Mouse (Mus musculus) layer of hippocampus, adult 18-20 months (tissue): Measurements from ENCODE around the gene Ankrd28. TPM values are rescaled to one million over a fixed set of nuclear protein-coding genes. Genes with fewer than 3 reads are reported as not detected.
A peak's percentile ranks its signal among the peaks of the same experiment; 100 is the strongest.

Experiments
- DNase-seq, 2 experiments: peaks; one replicate each; pipeline ENCODE4 v3.0.0; 2022; ENCODE audit warnings: low spot score in 2 of 2
- total RNA-seq, 2 experiments: library from RNA; stranded (reverse); gene quantifications; 2 replicates each; pipeline ENCODE4 v1.2.3; 2021

The Ankrd28 gene
- total RNA-seq, 2 experiments from 2014 or later = 45.4 to 52.1 TPM

- DNase-seq = no peak
Observed at GRCm38 (mm10) chr14:31717360-31717759, 113.1 kb downstream of the Ankrd28 start.

- DNase-seq = no peak
Observed at GRCm38 (mm10) chr14:31715669-31716068, 114.8 kb downstream of the Ankrd28 start.

- DNase-seq = no peak
Observed at GRCm38 (mm10) chr14:31709343-31709742, 121.1 kb downstream of the Ankrd28 start.

- DNase-seq = no peak
Observed at GRCm38 (mm10) chr14:31700376-31700775, 130.1 kb downstream of the Ankrd28 start.

- no peak for DNase-seq
Observed at GRCm38 (mm10) chr14:31697755-31698154, 132.7 kb downstream of the Ankrd28 start.

GRCm38 (mm10) chr14:31697346-31697745 is 133.1 kb downstream of the Ankrd28 start:
- no peak for DNase-seq

- no peak for DNase-seq
Observed at GRCm38 (mm10) chr14:31696985-31697303, 133.5 kb downstream of the Ankrd28 start.

- no peak for DNase-seq
Observed at GRCm38 (mm10) chr14:31696206-31696984, 134.1 kb downstream of the Ankrd28 start.

GRCm38 (mm10) chr14:31692536-31692935 is 137.9 kb downstream of the Ankrd28 start:
- no peak for DNase-seq

GRCm38 (mm10) chr14:31686231-31686630 is 144.2 kb downstream of the Ankrd28 start:
- DNase-seq = no peak

- DNase-seq = no peak
Observed at GRCm38 (mm10) chr14:31685680-31686079, 144.8 kb downstream of the Ankrd28 start.

GRCm38 (mm10) chr14:31684343-31685040 is 146.0 kb downstream of the Ankrd28 start:
- DNase-seq = no peak

GRCm38 (mm10) chr14:31683610-31684009 is 146.8 kb downstream of the Ankrd28 start:
- no peak for DNase-seq

GRCm38 (mm10) chr14:31681931-31682555 is 148.4 kb downstream of the Ankrd28 start:
- no peak for DNase-seq

GRCm38 (mm10) chr14:31681291-31681690 is 149.2 kb downstream of the Ankrd28 start:
- DNase-seq = no peak

- no peak for DNase-seq
Observed at GRCm38 (mm10) chr14:31680656-31681055, 149.8 kb downstream of the Ankrd28 start.

GRCm38 (mm10) chr14:31671635-31672320 is 158.7 kb downstream of the Ankrd28 start:
- DNase-seq = no peak

GRCm38 (mm10) chr14:31669642-31670490 is 160.6 kb downstream of the Ankrd28 start:
- DNase-seq = no peak

GRCm38 (mm10) chr14:31669161-31669611 is 161.3 kb downstream of the Ankrd28 start:
- DNase-seq = peak; percentile 43 to 60

GRCm38 (mm10) chr14:31668326-31668725 is 162.1 kb downstream of the Ankrd28 start:
- DNase-seq = no peak

- no peak for DNase-seq
Observed at GRCm38 (mm10) chr14:31667741-31668140, 162.7 kb downstream of the Ankrd28 start.
